Mouse (Mus musculus): ENCODE measurements around the gene Tbl3.

DNA sequence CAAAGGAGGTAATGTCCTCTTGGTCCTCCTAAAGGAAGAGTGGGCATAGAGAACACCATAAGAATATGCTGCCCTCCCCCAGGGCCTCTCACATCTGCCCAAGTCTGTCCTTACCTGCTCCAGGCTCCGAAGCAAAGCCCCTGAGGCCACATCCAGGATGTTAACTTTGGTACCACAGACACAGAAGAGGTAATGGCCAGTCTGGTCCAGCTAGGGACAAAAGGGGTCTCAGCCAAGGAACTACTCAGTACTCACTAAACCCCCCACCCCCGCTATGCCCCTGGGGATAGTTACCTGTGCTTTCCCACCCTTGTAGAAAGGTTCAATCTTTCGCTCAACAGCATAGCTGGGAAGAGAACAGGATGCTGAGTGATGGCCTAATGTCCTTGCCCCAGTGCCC, 1.6 kb downstream of the Tbl3 start:
- TF ChIP-seq CTCF (conservative IDR thresholded peaks at IDR 0.05; ENCODE audit: low read length) (no peak), NANOG (IDR thresholded peaks at IDR 0.05; ENCODE audit: borderline replicate concordance, low read length) (no peak), POU5F1 (IDR thresholded peaks at IDR 0.05; ENCODE audit: borderline replicate concordance, low read length) (no peak)
